Comparison of ENCODE assay signal across 10 mouse cellular contexts in genomic region chr12:113032296-113033250, GRCm38 (mm10). TPM values are rescaled to one million over a fixed set of nuclear protein-coding genes. Genes with fewer than 3 reads are reported as not detected.
DNase-seq lines count a peak whose midpoint lies in the region; ATAC-seq and TF ChIP-seq lines count a peak whose summit lies in the region.
"Had no signal": no experiment of that assay in that cellular context is flagged by ENCODE, and none has a peak within 500 bp of the region (broad histone marks: within the 10 kb centered on the region; RNA-seq: fewer than 3 reads in every experiment).

No protein-coding gene starts in this region.

- H3K36me3 ChIP-seq in hindbrain, embryonic 10.5 days, result 0 out of 2 replicates have a peak, but pooled peaks cover 4% of the 10 kb centered on the region
- H3K36me3 ChIP-seq in hindbrain, embryonic 11.5 days (ENCODE audit: control insufficient read depth, insufficient read depth, low read length), result no peaks in the 10 kb centered on the region
- no peaks in the 10 kb centered on the region for H3K36me3 ChIP-seq in forebrain, embryonic 15.5 days
- no peaks in the 10 kb centered on the region for H3K36me3 ChIP-seq in kidney, postnatal 0 days (ENCODE audit: insufficient read depth, low read length)
- no peaks in the 10 kb centered on the region for H3K36me3 ChIP-seq in neural tube, embryonic 13.5 days

- DNase-seq in hindbrain, embryonic 10.5 days (ENCODE audit: low spot score), result no peak
- no peak for DNase-seq in hindbrain, embryonic 11.5 days (ENCODE audit: low spot score)
- peak; percentile 55 for DNase-seq in kidney, postnatal 0 days (ENCODE audit: low spot score)

- no peaks in the 10 kb centered on the region for H3K27me3 ChIP-seq in hindbrain, embryonic 10.5 days (ENCODE audit: insufficient read depth, poor library complexity, severe bottlenecking)
- H3K27me3 ChIP-seq in hindbrain, embryonic 11.5 days (ENCODE audit: control insufficient read depth, insufficient read depth, low read length), result no peaks in the 10 kb centered on the region
- H3K27me3 ChIP-seq in forebrain, embryonic 15.5 days, result no peaks in the 10 kb centered on the region
- no peaks in the 10 kb centered on the region for H3K27me3 ChIP-seq in kidney, postnatal 0 days (ENCODE audit: insufficient read depth, low read length)
- H3K27me3 ChIP-seq in neural tube, embryonic 13.5 days, result no peaks in the 10 kb centered on the region
- H3K27me3 ChIP-seq: limb, embryonic 12.5 days had no signal

- H3K9ac ChIP-seq in hindbrain, embryonic 11.5 days (ENCODE audit: low read depth, low read length), result no peak overlapping the region
- H3K9ac ChIP-seq in forebrain, embryonic 15.5 days (replicated peaks), result no peak overlapping the region
- H3K9ac ChIP-seq in kidney, postnatal 0 days (ENCODE audit: low read depth, low read length), result 0 out of 2 replicates have a peak overlapping the region, but pooled peaks have one; percentile 13
- peak overlapping the region; percentile 41 for H3K9ac ChIP-seq in neural tube, embryonic 13.5 days
- H3K9ac ChIP-seq: limb, embryonic 12.5 days had no signal

- no peak overlapping the region for H3K4me3 ChIP-seq in hindbrain, embryonic 10.5 days
- H3K4me3 ChIP-seq in hindbrain, embryonic 11.5 days (ENCODE audit: low read depth, low read length), result no peak overlapping the region
- no peak overlapping the region for H3K4me3 ChIP-seq in bone marrow, adult 2 months (replicated peaks; ENCODE audit: control insufficient read depth, low read depth, low read length)
- no peak overlapping the region for H3K4me3 ChIP-seq in forebrain, embryonic 15.5 days
- no peak overlapping the region for H3K4me3 ChIP-seq in kidney, postnatal 0 days (replicated peaks; ENCODE audit: low read depth, low read length)
- H3K4me3 ChIP-seq in neural tube, embryonic 13.5 days, result no peak overlapping the region
- H3K4me3 ChIP-seq: erythroblast, embryonic 14.5 days; limb, embryonic 12.5 days had no signal

- H3K27ac ChIP-seq in hindbrain, embryonic 10.5 days, result peak overlapping the region; percentile 73
- no peak overlapping the region for H3K27ac ChIP-seq in hindbrain, embryonic 11.5 days (ENCODE audit: low read depth, low read length)
- H3K27ac ChIP-seq in bone marrow, adult 2 months (ENCODE audit: control insufficient read depth, insufficient read depth, low read depth, low read length, poor library complexity), result peak overlapping the region; percentile 92
- peak overlapping the region; percentile 29 for H3K27ac ChIP-seq in forebrain, embryonic 15.5 days (replicated peaks)
- H3K27ac ChIP-seq in kidney, postnatal 0 days, result peak overlapping the region; percentile 87
- peak overlapping the region; percentile 67 for H3K27ac ChIP-seq in neural tube, embryonic 13.5 days (replicated peaks)
- H3K27ac ChIP-seq: limb, embryonic 12.5 days had no signal

- H3K9me3 ChIP-seq in hindbrain, embryonic 10.5 days, result no peaks in the 10 kb centered on the region
- H3K9me3 ChIP-seq in hindbrain, embryonic 11.5 days (ENCODE audit: control insufficient read depth, low read length), result no peaks in the 10 kb centered on the region
- no peaks in the 10 kb centered on the region for H3K9me3 ChIP-seq in forebrain, embryonic 15.5 days
- no peaks in the 10 kb centered on the region for H3K9me3 ChIP-seq in kidney, postnatal 0 days (replicated peaks; ENCODE audit: low read length)
- H3K9me3 ChIP-seq in neural tube, embryonic 13.5 days, result no peaks in the 10 kb centered on the region
- H3K9me3 ChIP-seq: limb, embryonic 12.5 days had no signal

- 82% methylated on average over 11 of the region's 11 CpGs for WGBS in hindbrain, embryonic 10.5 days
- WGBS in hindbrain, embryonic 11.5 days, result 80% methylated on average over 11 of the region's 11 CpGs
- 85% methylated on average over 11 of the region's 11 CpGs for WGBS in bone marrow, adult 2 months
- WGBS in forebrain, embryonic 15.5 days, result 53% methylated on average over 11 of the region's 11 CpGs
- 53% methylated on average over 11 of the region's 11 CpGs for WGBS in kidney, postnatal 0 days
- 52% methylated on average over 11 of the region's 11 CpGs for WGBS in neural tube, embryonic 13.5 days

- no peak for TF ChIP-seq POLR2A in bone marrow, adult 2 months (IDR thresholded peaks at IDR 0.05; ENCODE audit: borderline replicate concordance, control insufficient read depth, low read depth, low read length)

- no peak overlapping the region for H3K4me2 ChIP-seq in hindbrain, embryonic 11.5 days (replicated peaks; ENCODE audit: low read depth, low read length)
- H3K4me2 ChIP-seq in forebrain, embryonic 15.5 days (replicated peaks), result no peak overlapping the region
- H3K4me2 ChIP-seq in kidney, postnatal 0 days (ENCODE audit: low read length), result no peak overlapping the region
- H3K4me2 ChIP-seq in neural tube, embryonic 13.5 days, result no peak overlapping the region
- H3K4me2 ChIP-seq: limb, embryonic 12.5 days had no signal

- TF ChIP-seq CTCF in bone marrow, adult 2 months (IDR thresholded peaks at IDR 0.05; ENCODE audit: control insufficient read depth, insufficient read depth, low read length), result 0 out of 2 replicates have a peak, but pooled peaks have one; percentile 9
- TF ChIP-seq CTCF in kidney, postnatal 0 days (IDR thresholded peaks at IDR 0.05; ENCODE audit: low read depth), result peak; percentile 22; the same call in 1 of the 2 replicates

- ATAC-seq in hindbrain, embryonic 11.5 days (ENCODE audit: low FRiP score), result no peak; the same call in 1 of the 2 replicates
- peak; percentile 77 for ATAC-seq in forebrain, embryonic 15.5 days (replicated peaks)
- peak; percentile 82 for ATAC-seq in kidney, postnatal 0 days (replicated peaks; ENCODE audit: low FRiP score, low read depth)
- peak; percentile 70 for ATAC-seq in neural tube, embryonic 13.5 days (ENCODE audit: low read depth)
- ATAC-seq in megakaryocyte-erythroid progenitor cell, adult 5-6 weeks (replicated peaks; ENCODE audit: low FRiP score, low TSS enrichment, poor library complexity, severe bottlenecking), result no peak
- ATAC-seq in erythroblast, adult 5-6 weeks (replicated peaks; ENCODE audit: low FRiP score, poor library complexity, severe bottlenecking), result no peak

- H3K4me1 ChIP-seq in hindbrain, embryonic 10.5 days (replicated peaks), result peaks cover 56% of the 10 kb centered on the region
- H3K4me1 ChIP-seq in hindbrain, embryonic 11.5 days (replicated peaks; ENCODE audit: control insufficient read depth, insufficient read depth, low read length), result peaks cover 3% of the 10 kb centered on the region; the same call in 1 of the 2 replicates
- H3K4me1 ChIP-seq in bone marrow, adult 2 months (ENCODE audit: control insufficient read depth, insufficient read depth, low read length), result peaks cover 20% of the 10 kb centered on the region
- H3K4me1 ChIP-seq in forebrain, embryonic 15.5 days, result peaks cover 33% of the 10 kb centered on the region
- H3K4me1 ChIP-seq in kidney, postnatal 0 days (replicated peaks; ENCODE audit: insufficient read depth, low read length), result peaks cover 24% of the 10 kb centered on the region; the same call in 1 of the 2 replicates
- H3K4me1 ChIP-seq in neural tube, embryonic 13.5 days (replicated peaks), result peaks cover 66% of the 10 kb centered on the region

RNA-seq across cellular contexts. Expression of gene Pacs2, which starts 18.3 kb away (rescaled TPM):
- 19.3 and 25.6 TPM in 2 replicates for polyA plus RNA-seq in hindbrain, embryonic 10.5 days (2016; fragmentation: Nextera tagmentation; extraction: Ambion mirVana)
- 17.2 and 21.2 TPM in 2 replicates for polyA plus RNA-seq in hindbrain, embryonic 11.5 days (2014; fragmentation: Nextera tagmentation; extraction: Ambion mirVana)
- 25.9 and 33.7 TPM in 2 replicates for polyA plus RNA-seq in bone marrow, adult 2 months (2011; ENCODE audit: insufficient read depth, insufficient read length, low replicate concordance, missing spikeins)
- polyA plus RNA-seq in forebrain, embryonic 15.5 days (2015; fragmentation: Nextera tagmentation; extraction: Ambion mirVana), result 22.6 and 24.4 TPM in 2 replicates
- 7.9 and 9.5 TPM in 2 replicates for polyA plus RNA-seq in kidney, postnatal 0 days (2015; fragmentation: Nextera tagmentation; extraction: Ambion mirVana)
- 26.1 and 27.8 TPM in 2 replicates for polyA plus RNA-seq in neural tube, embryonic 13.5 days (2015; fragmentation: Nextera tagmentation; extraction: Ambion mirVana)
- 31.6 and 33.3 TPM in 2 replicates for total RNA-seq in megakaryocyte-erythroid progenitor cell, adult 5-6 weeks (2014; fragmentation: Nextera tagmentation)
- 9.4 and 10.0 TPM in 2 replicates for total RNA-seq in megakaryocyte-erythroid progenitor cell, adult 5-6 weeks (2017)
- total RNA-seq in erythroblast, adult 5-6 weeks (2015; ENCODE audit: low replicate concordance), result 10.7 and 18.3 TPM in 2 replicates
- 12.7 and 14.5 TPM in 2 replicates for total RNA-seq in erythroblast, adult 5-6 weeks (2017; ENCODE audit: low replicate concordance)

RNA-seq across cellular contexts. Expression of gene Brf1, which starts 32.1 kb away (rescaled TPM):
- polyA plus RNA-seq in hindbrain, embryonic 10.5 days (2016; fragmentation: Nextera tagmentation; extraction: Ambion mirVana), result 55.4 and 57.1 TPM in 2 replicates
- 53.6 and 57.8 TPM in 2 replicates for polyA plus RNA-seq in hindbrain, embryonic 11.5 days (2014; fragmentation: Nextera tagmentation; extraction: Ambion mirVana)
- 54.8 and 94.0 TPM in 2 replicates for polyA plus RNA-seq in bone marrow, adult 2 months (2011; ENCODE audit: insufficient read depth, insufficient read length, low replicate concordance, missing spikeins)
- polyA plus RNA-seq in forebrain, embryonic 15.5 days (2015; fragmentation: Nextera tagmentation; extraction: Ambion mirVana), result 67.3 and 67.7 TPM in 2 replicates
- polyA plus RNA-seq in kidney, postnatal 0 days (2015; fragmentation: Nextera tagmentation; extraction: Ambion mirVana), result 41.4 and 43.6 TPM in 2 replicates
- polyA plus RNA-seq in neural tube, embryonic 13.5 days (2015; fragmentation: Nextera tagmentation; extraction: Ambion mirVana), result 55.8 and 55.9 TPM in 2 replicates
- total RNA-seq in megakaryocyte-erythroid progenitor cell, adult 5-6 weeks (2014; fragmentation: Nextera tagmentation), result 79.6 and 114 TPM in 2 replicates
- total RNA-seq in megakaryocyte-erythroid progenitor cell, adult 5-6 weeks (2017), result 58.8 and 83.3 TPM in 2 replicates
- 14.6 and 20.9 TPM in 2 replicates for total RNA-seq in erythroblast, adult 5-6 weeks (2015; ENCODE audit: low replicate concordance)
- total RNA-seq in erythroblast, adult 5-6 weeks (2017; ENCODE audit: low replicate concordance), result 35.9 and 52.0 TPM in 2 replicates

RNA-seq across cellular contexts. Expression of gene Tex22, which starts 41.7 kb away (rescaled TPM):
- 0.12 TPM in 1 of 2 replicates, not detected in the other for polyA plus RNA-seq in hindbrain, embryonic 10.5 days (2016; fragmentation: Nextera tagmentation; extraction: Ambion mirVana)
- polyA plus RNA-seq in hindbrain, embryonic 11.5 days (2014; fragmentation: Nextera tagmentation; extraction: Ambion mirVana), result 0.26 TPM in 1 of 2 replicates, not detected in the other
- polyA plus RNA-seq in bone marrow, adult 2 months (2011; ENCODE audit: insufficient read depth, insufficient read length, low replicate concordance, missing spikeins), result 1.3 and 3.0 TPM in 2 replicates
- 0.18 and 0.37 TPM in 2 replicates for polyA plus RNA-seq in forebrain, embryonic 15.5 days (2015; fragmentation: Nextera tagmentation; extraction: Ambion mirVana)
- polyA plus RNA-seq in kidney, postnatal 0 days (2015; fragmentation: Nextera tagmentation; extraction: Ambion mirVana), result not detected in 2 replicates
- not detected in 2 replicates for polyA plus RNA-seq in neural tube, embryonic 13.5 days (2015; fragmentation: Nextera tagmentation; extraction: Ambion mirVana)
- 2.6 TPM in 1 of 2 replicates, not detected in the other for total RNA-seq in megakaryocyte-erythroid progenitor cell, adult 5-6 weeks (2014; fragmentation: Nextera tagmentation)
- total RNA-seq in megakaryocyte-erythroid progenitor cell, adult 5-6 weeks (2017), result not detected in 2 replicates
- total RNA-seq in erythroblast, adult 5-6 weeks (2015; ENCODE audit: low replicate concordance), result not detected in 2 replicates
- 0.42 TPM in 1 of 2 replicates, not detected in the other for total RNA-seq in erythroblast, adult 5-6 weeks (2017; ENCODE audit: low replicate concordance)
- polyA plus RNA-seq: erythroblast, embryonic 14.5 days; limb, embryonic 12.5 days had no signal

RNA-seq across cellular contexts. Expression of gene Btbd6, which starts 56.3 kb away (rescaled TPM):
- polyA plus RNA-seq in hindbrain, embryonic 10.5 days (2016; fragmentation: Nextera tagmentation; extraction: Ambion mirVana), result 22.8 and 27.2 TPM in 2 replicates
- polyA plus RNA-seq in hindbrain, embryonic 11.5 days (2014; fragmentation: Nextera tagmentation; extraction: Ambion mirVana), result 25.6 and 26.8 TPM in 2 replicates
- polyA plus RNA-seq in bone marrow, adult 2 months (2011; ENCODE audit: insufficient read depth, insufficient read length, low replicate concordance, missing spikeins), result 3.3 and 6.3 TPM in 2 replicates
- 46.1 and 48.1 TPM in 2 replicates for polyA plus RNA-seq in forebrain, embryonic 15.5 days (2015; fragmentation: Nextera tagmentation; extraction: Ambion mirVana)
- 22.8 and 24.9 TPM in 2 replicates for polyA plus RNA-seq in kidney, postnatal 0 days (2015; fragmentation: Nextera tagmentation; extraction: Ambion mirVana)
- polyA plus RNA-seq in neural tube, embryonic 13.5 days (2015; fragmentation: Nextera tagmentation; extraction: Ambion mirVana), result 35.0 and 41.4 TPM in 2 replicates
- total RNA-seq in megakaryocyte-erythroid progenitor cell, adult 5-6 weeks (2014; fragmentation: Nextera tagmentation), result 4.2 and 6.5 TPM in 2 replicates
- total RNA-seq in megakaryocyte-erythroid progenitor cell, adult 5-6 weeks (2017), result 5.0 and 8.7 TPM in 2 replicates
- 2.3 TPM in 1 of 2 replicates, not detected in the other for total RNA-seq in erythroblast, adult 5-6 weeks (2015; ENCODE audit: low replicate concordance)
- 1.9 and 2.9 TPM in 2 replicates for total RNA-seq in erythroblast, adult 5-6 weeks (2017; ENCODE audit: low replicate concordance)

Comparison
In these comparisons a context has a peak if more than half of its experiments do, and no peak if none do; other contexts are left out.
1. ATAC-seq: peak in forebrain, embryonic 15.5 days (single experiment), kidney, postnatal 0 days (single experiment) and neural tube, embryonic 13.5 days (single experiment); none in hindbrain, embryonic 11.5 days (single experiment), megakaryocyte-erythroid progenitor cell, adult 5-6 weeks (single experiment) and erythroblast, adult 5-6 weeks (single experiment).
2. H3K9ac ChIP-seq: peak in kidney, postnatal 0 days (single experiment) and neural tube, embryonic 13.5 days (single experiment); none in hindbrain, embryonic 11.5 days (single experiment) and forebrain, embryonic 15.5 days (single experiment).